Mouse (Mus musculus) hindbrain, postnatal 0 days (tissue): Measurements from ENCODE around the gene Naip1. TPM values are rescaled to one million over a fixed set of nuclear protein-coding genes. Genes with fewer than 3 reads are reported as not detected.
"Not testable (repeated sequence)": the region's sequence is repeated elsewhere in the genome, so short reads cannot be mapped to it uniquely, and the experiment has no call there.

Experiments used
- ATAC-seq: fragments of 200-750 bp; cut with Nextera tagmentation; 2 replicates; pipeline ENCODE4 v1.8.0; 2017; ENCODE audit warnings: mild to moderate bottlenecking, moderate TSS enrichment, moderate library complexity
- DNase-seq: peaks from one replicate; pipeline ENCODE4 v3.0.0-alpha.2; 2015; ENCODE audit warnings: low spot score
- H3K27ac ChIP-seq: fragments of 300-500 bp; sonication (generic); 2 replicates; pipeline ENCODE4 v1.5.1; 2014; ENCODE audit warnings: mild to moderate bottlenecking
- H3K27me3 ChIP-seq: fragments of 300-500 bp; sonication (generic); 2 replicates; pipeline ENCODE4 v1.6.1; 2014; ENCODE audit warnings: low read length, mixed read lengths; ENCODE audit not compliant: insufficient read depth
- H3K36me3 ChIP-seq: fragments of 300-500 bp; sonication (generic); 2 replicates; pipeline ENCODE4 v1.6.1; 2014; ENCODE audit warnings: low read length, mixed read lengths; ENCODE audit not compliant: insufficient read depth
- H3K4me1 ChIP-seq: fragments of 300-500 bp; sonication (generic); 2 replicates; pipeline ENCODE4 v1.6.1; 2014; ENCODE audit warnings: antibody characterized with exemption, low read length, mixed read lengths; ENCODE audit not compliant: insufficient read depth
- H3K4me2 ChIP-seq: fragments of 300-500 bp; sonication (generic); 2 replicates; pipeline ENCODE4 v1.6.1; 2014; ENCODE audit warnings: low read depth, mild to moderate bottlenecking, low read length, moderate library complexity, mixed read lengths
- H3K4me3 ChIP-seq: fragments of 300-500 bp; sonication (generic); 2 replicates; pipeline ENCODE4 v1.5.1; 2014; ENCODE audit warnings: low read length
- H3K9ac ChIP-seq: fragments of 300-500 bp; sonication (generic); replicated peaks from 2 replicates; pipeline ENCODE4 v1.6.1; 2014; ENCODE audit warnings: mild to moderate bottlenecking, low read length, moderate library complexity, mixed read lengths
- H3K9me3 ChIP-seq: fragments of 300-500 bp; sonication (generic); 2 replicates; pipeline ENCODE4 v1.6.1; 2016; ENCODE audit warnings: low read length, mixed read lengths
- CTCF ChIP-seq: IDR thresholded peaks from 2 replicates; pipeline ENCODE4 v1.5.1; 2016; ENCODE audit warnings: antibody characterized with exemption, control low read depth, low read depth
- WGBS: fragments of 180-500 bp; shearing (Covaris S2); extraction: QIAGEN DNeasy Blood & Tissue Kit; methylation state at CpG from one replicate; pipeline ENCODE4 v1.1.7; 2014; 5-methylcytosine and 5-hydroxymethylcytosine counted together
- polyA plus RNA-seq: library from polyadenylated mRNA; unstranded; fragments of >200 nt; fragmentation: Nextera tagmentation; extraction: Ambion mirVana; gene quantifications from 2 replicates; pipeline ENCODE4 v1.2.1, GENCODE M21; 2015
- total RNA-seq: library from RNA; depleted of rRNA; stranded (reverse); fragments of >200 nt; gene quantifications from 2 replicates; pipeline ENCODE4 v1.2.3, GENCODE M21; 2014; rRNA removed

The Naip1 gene
- total RNA-seq (0.10 and 0.22 TPM in 2 replicates), polyA plus RNA-seq (0.08 and 0.11 TPM in 2 replicates)

DNA sequence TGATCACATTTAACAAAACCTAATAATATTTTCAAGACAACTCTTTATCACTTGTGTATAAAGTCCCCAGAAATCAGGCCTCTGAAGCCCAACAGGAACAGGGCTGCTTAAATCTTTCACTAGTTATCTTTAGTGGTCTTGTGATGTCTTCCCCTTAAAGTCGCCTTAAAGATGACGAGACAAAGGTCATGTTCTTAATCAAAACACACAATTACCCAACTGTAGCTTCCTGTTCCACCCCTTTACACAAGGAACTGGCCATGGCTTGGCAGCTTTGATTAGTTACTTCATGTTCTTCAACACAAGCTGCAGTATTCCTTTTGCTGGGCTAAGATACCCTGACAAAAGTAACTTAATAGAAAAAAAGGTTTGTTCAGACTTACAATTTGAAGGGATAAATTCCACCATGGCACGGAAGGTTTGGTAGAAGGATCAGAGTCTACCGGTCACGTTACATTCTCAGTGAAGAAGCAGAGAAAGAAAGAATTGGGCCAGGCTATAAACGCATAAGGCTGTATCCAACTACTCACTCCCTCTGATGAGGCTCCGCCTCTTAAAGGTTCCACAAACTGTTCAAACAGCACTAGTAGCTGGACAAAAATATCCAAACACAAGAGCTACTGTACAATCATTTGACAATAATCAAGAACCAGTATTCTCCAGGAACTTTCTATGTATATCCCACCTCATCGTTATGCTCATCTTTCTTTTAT lies at the start of gene Naip1:
Naip1 (minus strand) TSS at position 455 of the 713 bp plus-strand sequence.
- not testable (repeated sequence) for DNase-seq, H3K27ac ChIP-seq, H3K9ac ChIP-seq, H3K4me3 ChIP-seq, H3K9me3 ChIP-seq, H3K36me3 ChIP-seq, H3K4me2 ChIP-seq, H3K4me1 ChIP-seq, H3K27me3 ChIP-seq, ATAC-seq
- 86% methylated on average over 8 of the region's 8 CpGs for WGBS

DNA sequence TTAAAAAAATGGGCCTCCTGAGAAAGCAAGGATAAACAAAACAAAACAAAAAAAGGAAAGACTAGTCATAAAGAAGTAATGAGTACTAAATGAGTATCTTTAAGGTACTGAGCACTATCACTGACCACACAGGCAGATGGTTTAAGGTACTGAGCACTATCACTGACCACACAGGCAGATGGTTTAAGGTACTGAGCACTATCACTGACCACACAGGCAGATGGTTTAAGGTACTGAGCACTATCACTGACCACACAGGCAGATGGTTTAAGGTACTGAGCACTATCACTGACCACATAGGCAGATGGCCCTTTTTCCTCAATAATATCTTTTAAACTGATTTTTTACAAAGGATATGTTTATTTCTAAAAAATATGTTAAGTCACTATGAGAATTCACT lies 47.0 kb upstream of the Naip1 start:
- not testable (repeated sequence) for H3K27ac ChIP-seq, H3K4me2 ChIP-seq, ATAC-seq, H3K9me3 ChIP-seq, H3K9ac ChIP-seq, H3K27me3 ChIP-seq, H3K4me3 ChIP-seq, DNase-seq, H3K4me1 ChIP-seq, H3K36me3 ChIP-seq

DNA sequence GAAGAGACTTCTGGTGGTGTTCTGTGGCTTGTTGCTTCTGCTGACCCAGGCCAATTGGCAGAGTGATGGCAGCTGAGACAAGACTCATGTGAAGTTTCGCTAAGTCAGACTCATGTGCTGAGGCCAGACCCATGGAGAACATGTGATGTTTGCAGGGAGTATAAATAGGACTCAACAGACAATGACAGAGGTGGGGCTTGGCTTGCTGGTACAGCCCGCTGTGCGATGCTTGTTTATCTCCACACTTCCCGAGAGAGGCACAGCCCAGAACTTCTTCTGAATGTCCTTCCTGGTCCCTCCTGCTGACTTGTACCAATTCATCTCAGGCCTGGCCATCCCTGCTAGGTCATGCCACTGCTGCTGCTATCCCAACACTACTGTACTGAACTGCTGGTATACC lies 42.7 kb upstream of the Naip1 start:
- ATAC-seq (no peak), DNase-seq (no peak)
- Histone ChIP-seq H3K36me3 (no peaks in the 10 kb centered on the region), H3K27me3 (no peaks in the 10 kb centered on the region), H3K4me1 (peaks cover 5% of the 10 kb centered on the region; the same call in 1 of the 2 replicates), H3K4me3 (no peak overlapping the region), H3K4me2 (no peak overlapping the region), H3K27ac (no peak overlapping the region), H3K9me3 (no peaks in the 10 kb centered on the region), H3K9ac (no peak overlapping the region)
- 92% methylated on average over 4 of the region's 4 CpGs for WGBS
- TF ChIP-seq CTCF = no peak

DNA sequence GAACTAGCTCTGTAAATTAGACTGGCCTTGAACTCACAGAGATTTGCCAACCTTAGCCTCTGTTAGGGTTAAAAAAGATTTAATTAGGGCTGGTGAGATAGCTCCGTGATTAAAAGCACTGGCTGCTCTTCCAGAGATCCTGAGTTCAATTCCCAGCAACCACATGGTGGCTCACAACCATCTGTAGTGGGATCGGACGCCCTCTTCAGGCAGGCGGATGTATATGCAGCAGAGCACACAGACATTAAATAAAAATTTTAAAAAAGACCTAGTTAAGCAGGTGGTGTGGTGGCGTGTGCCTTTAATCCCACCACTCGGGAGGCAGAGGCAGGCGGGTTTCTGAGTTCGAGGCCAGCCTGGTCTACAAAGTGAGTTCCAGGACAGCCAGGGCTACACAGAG lies 41.7 kb upstream of the Naip1 start:
- TF ChIP-seq CTCF = peak; percentile 30; the same call in 1 of the 2 replicates
- H3K4me3 ChIP-seq, H3K9me3 ChIP-seq, H3K27me3 ChIP-seq, H3K27ac ChIP-seq, H3K4me2 ChIP-seq, ATAC-seq, H3K36me3 ChIP-seq, H3K4me1 ChIP-seq, H3K9ac ChIP-seq, DNase-seq: not testable (repeated sequence)
- 64% methylated on average over 8 of the region's 8 CpGs for WGBS

- no peak for DNase-seq
- no peak overlapping the region for H3K9ac ChIP-seq
- H3K4me2 ChIP-seq = no peak overlapping the region
- H3K27me3 ChIP-seq = no peaks in the 10 kb centered on the region
- peaks cover 5% of the 10 kb centered on the region; the same call in 1 of the 2 replicates for H3K4me1 ChIP-seq
- WGBS = 77% methylated on average over 8 of the region's 8 CpGs
- no peak for TF ChIP-seq CTCF
- peaks cover 7% of the 10 kb centered on the region; the same call in 1 of the 2 replicates for H3K36me3 ChIP-seq
- H3K4me3 ChIP-seq = no peak overlapping the region
- no peaks in the 10 kb centered on the region for H3K9me3 ChIP-seq
- 0 out of 2 replicates have a peak, but pooled peaks have one; percentile 27 for ATAC-seq
- no peak overlapping the region for H3K27ac ChIP-seq
Observed at GRCm38 (mm10) chr13:100493313-100493712, 40.6 kb upstream of the Naip1 start.

GRCm38 (mm10) chr13:100492061-100492787 lies 39.6 kb upstream of the Naip1 start, which contains the start of gene Gtf2h2:
Gene Gtf2h2, minus strand, starts transcription at chr13:100492579.
- no peaks in the 10 kb centered on the region for H3K9me3 ChIP-seq
- DNase-seq (peak; percentile 93), ATAC-seq (peak; percentile 90)
- peaks cover 5% of the 10 kb centered on the region; the same call in 1 of the 2 replicates for H3K4me1 ChIP-seq
- peak; percentile 97 for TF ChIP-seq CTCF
- peaks cover 18% of the 10 kb centered on the region; the same call in 1 of the 2 replicates for H3K36me3 ChIP-seq
- peak within 1 kb of the TSS; percentile 83 for H3K4me2 ChIP-seq
- WGBS = under 1% methylated on average over 49 of the region's 51 CpGs
- no peaks in the 10 kb centered on the region for H3K27me3 ChIP-seq
- peak within 1 kb of the TSS; percentile 72 for H3K9ac ChIP-seq
- peak within 1 kb of the TSS; percentile 81 for H3K27ac ChIP-seq
- H3K4me3 ChIP-seq = peak within 1 kb of the TSS; percentile 84
